Mouse (Mus musculus): ENCODE results near the gene Dagla. TPM values are rescaled to one million over a fixed set of nuclear protein-coding genes. Genes with fewer than 3 reads are reported as not detected.

Dagla gene
- total RNA-seq, 1 experiment from 2014 or later, result not detected

Other genes with a start within 250 kb of the Dagla start
- gene Fads2, start 203.1 kb downstream of the Dagla start, total RNA-seq (2017), result 0.57 to 3.9 TPM (median 1.2 TPM) in 3 replicates
- gene Fads1, start 122.0 kb downstream of the Dagla start, total RNA-seq (2017), result 2.2 to 5.1 TPM (median 2.3 TPM) in 3 replicates
- 129 to 133 TPM (median 132 TPM) in 3 replicates for gene Tmem258, start 100.9 kb downstream of the Dagla start, total RNA-seq (2017)
- gene Fen1, start 100.7 kb downstream of the Dagla start, total RNA-seq (2017), result 31.8 to 42.7 TPM (median 41.9 TPM) in 3 replicates
- 0.10 to 2.3 TPM in 2 of 3 replicates, not detected in the other for gene Myrf, start 64.1 kb downstream of the Dagla start, total RNA-seq (2017)
- gene Syt7, start 84.2 kb upstream of the Dagla start, total RNA-seq (2017), result not detected in 3 replicates
- 0.21 to 0.29 TPM in 2 of 3 replicates, not detected in the other for gene Lrrc10b, start 152.6 kb upstream of the Dagla start, total RNA-seq (2017)
- 0.67 TPM in 1 of 3 replicates, not detected in the others for gene Ppp1r32, start 178.1 kb upstream of the Dagla start, total RNA-seq (2017)
- 49.1 to 87.5 TPM (median 69.3 TPM) in 3 replicates for gene Cpsf7, start 220.4 kb upstream of the Dagla start, total RNA-seq (2017)
- 47.3 to 75.9 TPM (median 53.7 TPM) in 3 replicates for gene Sdhaf2, start 221.3 kb upstream of the Dagla start, total RNA-seq (2017)

All from monocyte, adult 5-6 weeks (primary cell).